Mouse (Mus musculus) E14TG2a.4 (cell line): ENCODE data around the gene Dpp4.

Experiments
- CTCF ChIP-seq: conservative IDR thresholded peaks from 2 replicates; pipeline ENCODE4 v1.5.1; 2014; ENCODE audit warnings: low read length
- NANOG ChIP-seq: IDR thresholded peaks from 2 replicates; pipeline ENCODE4 v1.6.1; 2014; ENCODE audit warnings: borderline replicate concordance, low read length, mixed read lengths
- POU5F1 ChIP-seq: IDR thresholded peaks from 2 replicates; pipeline ENCODE4 v1.6.1; 2014; ENCODE audit warnings: low read length, borderline replicate concordance

DNA sequence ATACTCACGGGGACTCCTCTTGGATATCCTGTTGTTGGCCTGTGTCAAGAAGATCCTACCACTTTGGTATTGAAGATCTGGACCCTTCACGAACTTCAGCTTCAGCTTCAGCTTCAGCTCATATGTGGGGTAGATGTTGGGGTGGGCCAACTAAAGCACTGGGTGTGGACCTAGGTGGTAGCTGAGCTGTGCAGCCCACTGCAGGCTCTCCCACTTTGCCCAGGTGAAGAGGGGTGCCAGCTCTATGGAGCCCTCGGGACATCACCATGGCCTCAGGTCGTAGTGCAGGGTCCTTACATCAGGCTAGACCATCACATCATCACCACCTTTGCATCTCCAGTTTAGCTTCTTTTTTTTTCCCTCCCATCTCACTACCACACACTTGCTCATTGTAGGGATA, 9.2 kb upstream of the Dpp4 start:
- TF ChIP-seq CTCF = no peak
- no peak for TF ChIP-seq NANOG
- no peak for TF ChIP-seq POU5F1
